Mouse (Mus musculus): Measurements from ENCODE around the gene Dclk2.

Dclk2 gene

GRCm38 (mm10) chr3:86894491-86894890, 26.2 kb downstream of the Dclk2 start:
- in situ Hi-C loops (cut with MboI, MseI): no loop called here

- in situ Hi-C loops (cut with MboI, MseI): no loop called here
Measured at GRCm38 (mm10) chr3:86887512-86887911, 33.1 kb downstream of the Dclk2 start.

DNA sequence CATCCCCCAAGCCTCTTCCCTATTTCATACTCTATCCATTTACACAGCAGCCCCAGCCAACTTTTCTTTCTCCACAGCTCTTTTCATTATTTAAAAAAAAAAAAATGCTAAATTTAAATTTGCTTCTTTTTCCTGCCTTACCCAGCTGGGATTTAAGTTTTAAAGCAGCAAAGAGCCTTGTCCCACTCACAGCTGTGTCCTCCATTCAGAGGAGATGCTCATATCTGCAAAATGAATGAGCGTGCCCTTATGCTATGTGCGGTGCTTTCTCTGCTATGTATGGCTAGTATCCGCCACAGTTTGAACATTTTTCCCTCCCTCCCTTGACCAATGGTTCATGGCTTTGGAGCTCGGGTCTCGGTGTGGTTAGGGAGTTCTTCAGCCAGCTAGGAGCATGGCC, 35.5 kb downstream of the Dclk2 start:
- in situ Hi-C loops (cut with MboI, MseI): no loop called here

DNA sequence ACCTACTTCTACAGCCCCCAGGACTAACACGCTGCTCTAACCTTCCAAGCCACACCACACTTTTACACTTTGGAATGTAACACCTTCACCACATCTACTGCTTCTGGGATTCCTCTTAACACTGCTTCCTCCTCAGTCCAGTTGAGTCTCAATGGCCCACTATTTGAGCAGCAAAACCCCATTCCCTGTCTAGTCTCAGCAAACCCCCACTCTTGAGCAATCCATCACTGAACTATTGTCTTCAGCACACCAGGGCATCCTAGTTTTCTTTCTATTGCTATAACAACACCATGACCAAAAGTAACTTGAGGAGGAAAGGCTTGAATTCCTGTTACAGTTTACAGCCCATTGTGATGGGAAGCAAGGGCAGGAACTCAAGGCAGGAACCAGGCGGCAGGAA, 36.2 kb downstream of the Dclk2 start:
- in situ Hi-C loops (cut with MboI, MseI): no loop called here

DNA sequence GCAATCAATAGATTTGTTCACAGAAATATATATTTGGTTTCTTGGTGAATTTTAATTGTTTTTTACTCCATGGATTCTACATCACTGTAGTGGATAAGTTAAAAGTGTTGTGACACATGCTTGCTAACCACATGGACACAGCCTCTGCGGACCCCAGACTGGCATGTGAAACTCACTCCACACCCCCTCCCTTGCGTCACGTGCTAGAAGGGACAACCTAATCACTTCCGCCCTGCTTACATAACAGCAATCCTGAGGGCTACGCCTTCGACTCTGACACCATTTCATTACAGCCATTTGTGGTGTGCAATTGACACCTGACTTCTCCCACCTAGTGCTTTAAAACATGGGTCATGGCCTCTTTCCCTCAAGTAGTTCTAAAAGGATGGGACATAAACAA, 36.7 kb downstream of the Dclk2 start:
- in situ Hi-C loops (cut with MboI, MseI): no loop called here

DNA sequence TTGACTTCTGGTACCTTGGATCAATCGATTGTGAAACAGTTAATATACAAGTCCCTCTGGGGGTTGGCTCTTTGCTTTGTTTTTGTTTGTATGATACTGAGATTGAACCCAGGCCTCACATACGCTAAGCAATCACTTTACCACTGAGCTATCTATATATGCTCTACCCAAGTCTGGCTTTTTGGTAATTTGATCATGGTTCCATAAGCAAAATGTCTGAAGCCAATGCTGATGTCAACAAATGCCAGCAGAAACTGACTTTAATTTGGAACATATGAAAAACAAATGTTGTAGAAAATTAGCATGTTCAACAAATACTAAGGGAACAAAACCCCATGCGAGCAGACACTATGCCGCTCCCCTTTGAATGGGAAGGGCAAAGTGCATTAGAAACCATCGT, 44.7 kb downstream of the Dclk2 start:
- in situ Hi-C loops (cut with MboI, MseI): no loop called here

DNA sequence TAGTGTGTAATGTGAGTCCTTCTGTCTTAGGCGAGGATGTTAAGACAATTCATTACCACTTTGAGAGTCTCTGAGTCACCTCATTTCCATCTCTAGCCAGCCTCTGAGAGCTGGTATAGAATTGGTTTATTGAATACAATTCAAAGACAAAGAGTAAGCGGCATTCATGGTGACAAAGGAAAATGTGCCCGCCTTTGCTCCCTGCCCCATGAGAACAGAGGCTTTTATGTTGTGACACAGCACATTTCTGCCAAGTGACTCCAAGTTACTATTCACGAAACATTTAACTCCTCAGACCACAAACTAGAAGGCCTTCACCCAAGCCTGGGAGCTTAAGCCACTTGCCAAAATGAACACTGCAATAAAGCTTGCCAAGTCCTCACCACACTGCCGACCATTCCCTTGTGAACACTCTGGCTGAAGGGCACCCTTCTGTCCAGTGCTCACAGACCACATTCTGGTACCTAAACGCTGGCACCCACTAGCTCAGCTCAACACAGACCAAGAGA, 47.5 kb downstream of the Dclk2 start:
- in situ Hi-C loops (cut with MboI, MseI): no loop called here

- in situ Hi-C loops (cut with MboI, MseI): no loop called here
Measured at GRCm38 (mm10) chr3:86870952-86871351, 49.7 kb downstream of the Dclk2 start.

GRCm38 (mm10) chr3:86870411-86870810, 50.2 kb downstream of the Dclk2 start:
- in situ Hi-C loops (cut with MboI, MseI): no loop called here

DNA sequence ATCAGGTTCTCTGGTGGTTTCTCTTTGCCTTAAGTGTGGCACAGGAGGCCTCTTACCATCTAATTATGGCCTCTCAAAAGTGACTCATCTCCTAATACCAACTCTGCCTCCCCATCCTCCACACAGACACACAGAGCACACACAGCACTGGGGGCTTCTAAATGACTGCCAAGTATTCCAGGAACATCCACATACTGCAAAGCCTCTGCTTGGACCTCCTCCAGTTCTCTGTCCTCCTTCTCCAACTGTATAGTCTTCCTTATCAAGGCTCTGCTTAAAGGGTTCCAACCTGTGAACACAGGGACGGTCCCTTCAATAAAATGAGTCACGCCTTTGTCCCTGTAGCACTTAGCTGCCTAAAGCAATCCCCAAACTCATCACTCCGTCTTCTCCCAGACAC, 51.9 kb downstream of the Dclk2 start:
- in situ Hi-C loops (cut with MboI, MseI): no loop called here

DNA sequence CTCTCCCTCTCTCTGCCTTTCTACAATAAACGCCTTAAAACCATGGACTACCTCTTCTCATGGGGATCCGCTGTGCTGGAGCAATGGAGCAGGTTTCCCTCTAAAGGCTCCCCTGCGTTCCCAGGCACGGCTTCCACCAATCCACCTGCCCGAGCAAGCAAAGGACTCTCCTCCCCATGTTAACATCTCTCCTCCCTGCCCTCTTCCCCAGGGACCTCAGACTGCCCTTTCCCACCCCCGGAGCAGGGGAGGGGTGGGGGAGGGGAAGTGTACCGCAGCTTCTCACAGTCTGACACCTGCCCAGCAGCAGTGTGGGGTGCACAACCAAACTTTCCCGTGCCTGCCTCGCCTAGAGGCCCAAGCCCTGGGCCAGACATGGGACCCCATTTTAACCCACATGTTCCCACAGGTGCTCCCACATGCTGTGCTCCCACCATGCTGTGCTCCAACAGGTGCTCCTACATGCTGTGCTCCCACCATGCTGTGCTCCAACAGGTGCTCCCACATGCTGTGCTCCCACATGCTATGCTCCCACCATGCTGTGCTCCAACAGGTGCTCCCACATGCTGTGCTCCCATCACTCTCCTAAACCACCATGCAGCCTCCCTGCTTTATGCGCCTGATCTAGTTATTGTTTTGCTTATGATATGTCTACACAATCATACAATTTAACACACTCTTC, 57.2 kb downstream of the Dclk2 start:
- in situ Hi-C loops (cut with MboI, MseI): no loop called here

DNA sequence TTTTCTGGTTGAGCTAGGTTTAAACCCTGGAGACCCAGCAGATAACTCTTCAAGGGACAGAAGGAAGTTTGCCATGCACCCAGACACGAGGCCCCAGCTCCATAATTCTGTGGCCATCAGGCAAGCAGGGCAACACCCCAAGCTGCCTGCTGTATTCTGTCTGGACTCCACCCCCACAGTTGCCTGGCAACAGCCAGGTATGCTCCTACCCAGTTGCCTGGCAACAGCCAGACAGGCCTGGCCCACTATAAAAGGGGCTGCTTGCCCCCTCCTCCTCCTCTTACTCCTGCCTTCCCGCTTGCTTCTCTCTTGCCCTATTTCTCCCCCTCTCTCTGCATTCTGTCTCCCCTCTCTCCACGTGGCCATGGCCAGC, 57.7 kb downstream of the Dclk2 start:
- in situ Hi-C loops (cut with MboI, MseI): no loop called here

GRCm38 (mm10) chr3:86862245-86862938, 58.3 kb downstream of the Dclk2 start:
- in situ Hi-C loops (cut with MboI, MseI): no loop called here

DNA sequence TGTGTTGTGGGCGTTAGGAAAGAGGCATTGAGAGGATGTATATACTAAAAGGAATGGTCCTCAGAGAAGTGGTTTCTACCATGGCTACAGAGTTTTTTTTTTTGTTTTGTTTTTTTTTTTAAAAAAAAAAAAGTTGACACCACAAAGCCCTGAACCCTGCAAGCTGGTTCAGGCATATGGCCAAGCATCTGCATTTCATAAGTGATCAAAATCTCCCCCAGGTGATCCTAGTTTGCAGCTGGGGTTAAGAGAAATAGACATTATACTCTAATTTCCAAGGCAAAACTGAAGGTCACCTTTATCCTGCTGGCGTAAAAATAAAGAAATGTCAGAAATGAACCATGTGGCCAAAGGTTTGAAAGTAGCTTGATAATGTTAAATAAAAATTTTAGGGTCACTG, 60.9 kb downstream of the Dclk2 start:
- in situ Hi-C loops (cut with MboI, MseI): loop anchor here (10.0 kb wide), 1 partner anchor 1155 kb away; no protein-coding TSS in a partner anchor

DNA sequence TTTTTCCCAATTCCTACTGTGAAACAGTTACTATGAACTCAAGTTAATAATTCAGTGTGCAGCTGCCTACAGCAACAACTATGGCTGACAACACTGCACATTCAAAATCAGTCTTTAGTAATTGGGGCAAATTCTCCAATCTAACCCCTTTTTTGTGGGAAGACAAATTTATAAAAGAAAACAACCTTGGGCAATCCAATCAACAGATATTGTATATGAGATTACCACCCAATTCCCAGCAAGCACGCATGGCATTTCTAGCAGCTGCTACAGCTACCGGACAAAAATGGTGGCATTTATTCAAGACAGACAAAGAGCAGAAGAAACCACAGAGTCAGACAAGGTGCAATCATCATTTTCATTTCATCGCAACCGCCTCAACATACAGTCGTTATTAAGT, 62.0 kb downstream of the Dclk2 start:
- in situ Hi-C loops (cut with MboI, MseI): loop anchor here (10.0 kb wide), 1 partner anchor 1154 kb away; no protein-coding TSS in a partner anchor

DNA sequence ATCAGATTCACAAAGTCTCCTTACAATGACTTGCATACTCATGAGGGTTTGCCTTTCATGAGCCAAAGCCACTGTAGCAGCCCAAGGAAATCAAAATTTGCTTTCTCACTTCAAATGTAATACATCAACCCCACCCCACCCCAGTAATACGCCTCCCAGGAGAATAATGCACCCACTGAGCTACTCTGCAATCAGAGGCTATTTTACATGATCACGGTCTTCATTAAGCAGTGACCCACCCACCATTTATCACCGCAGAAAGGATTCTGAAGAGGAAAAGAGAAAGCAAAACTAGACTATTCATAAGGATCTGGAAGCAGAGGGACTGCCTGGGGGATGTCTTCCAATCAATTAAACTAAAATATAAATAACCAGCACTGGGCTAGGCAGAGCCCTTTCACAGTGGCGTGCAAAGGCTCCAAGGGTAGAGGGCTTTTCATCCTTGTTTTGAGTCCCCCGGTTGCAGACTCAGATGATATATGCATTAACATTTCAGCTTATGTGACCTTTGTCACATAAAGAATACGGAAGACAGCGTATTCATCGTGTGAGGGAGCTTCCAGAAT, 62.7 kb downstream of the Dclk2 start:
- in situ Hi-C loops (cut with MboI, MseI): loop anchor here (10.0 kb wide), 1 partner anchor 1153 kb away; no protein-coding TSS in a partner anchor

DNA sequence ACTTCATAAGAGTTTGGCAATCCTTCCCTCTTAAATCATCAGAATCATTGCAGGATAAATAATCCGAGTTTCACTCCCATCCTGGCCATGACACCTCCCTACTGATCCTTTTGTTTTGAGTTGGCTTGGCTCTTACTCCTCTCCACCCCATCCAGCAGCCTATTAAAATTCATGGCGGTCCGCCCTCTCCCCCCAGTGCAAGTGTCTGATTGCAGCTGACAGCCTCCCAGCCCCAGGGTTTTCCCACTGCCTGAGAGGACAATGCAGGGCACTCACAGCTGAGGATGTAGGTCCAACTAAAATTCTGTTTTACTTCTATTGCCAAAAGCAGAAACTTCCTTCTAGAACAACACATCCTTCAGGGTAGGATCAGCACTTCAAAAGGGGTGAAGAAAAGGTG, 67.8 kb downstream of the Dclk2 start:
- in situ Hi-C loops (cut with MboI, MseI): loop anchor here (10.0 kb wide), 1 partner anchor 1148 kb away; no protein-coding TSS in a partner anchor

GRCm38 (mm10) chr3:86851131-86851530, 69.5 kb downstream of the Dclk2 start:
- in situ Hi-C loops (cut with MboI, MseI): loop anchor here (10.0 kb wide), 1 partner anchor 1146 kb away; no protein-coding TSS in a partner anchor

GRCm38 (mm10) chr3:86850394-86851030, 70.1 kb downstream of the Dclk2 start:
- in situ Hi-C loops (cut with MboI, MseI): loop anchor here (10.0 kb wide), 1 partner anchor 1146 kb away; no protein-coding TSS in a partner anchor

DNA sequence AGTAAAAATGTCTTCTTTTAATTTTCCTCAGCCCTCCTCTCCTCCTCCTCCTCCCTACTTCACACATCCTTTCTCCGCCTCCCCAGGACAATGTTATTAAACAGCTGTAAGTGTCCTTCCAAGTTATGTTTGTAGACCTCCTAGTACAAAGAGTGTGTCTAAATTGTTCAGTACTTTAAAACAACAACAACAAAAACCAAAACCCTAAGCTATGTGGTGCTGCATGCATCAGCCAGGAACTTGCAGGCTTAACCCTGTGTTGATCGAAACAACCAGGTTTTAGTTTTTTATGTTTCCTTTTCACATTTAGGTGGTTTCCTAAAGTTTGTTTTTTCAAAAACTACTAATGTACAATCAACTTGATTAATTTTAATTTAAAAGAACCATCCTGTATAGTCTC, 71.3 kb downstream of the Dclk2 start:
- in situ Hi-C loops (cut with MboI, MseI): loop anchor here (25.0 kb wide), 1 partner anchor 688 kb away; the partner anchor contains the start of gene Etv3

DNA sequence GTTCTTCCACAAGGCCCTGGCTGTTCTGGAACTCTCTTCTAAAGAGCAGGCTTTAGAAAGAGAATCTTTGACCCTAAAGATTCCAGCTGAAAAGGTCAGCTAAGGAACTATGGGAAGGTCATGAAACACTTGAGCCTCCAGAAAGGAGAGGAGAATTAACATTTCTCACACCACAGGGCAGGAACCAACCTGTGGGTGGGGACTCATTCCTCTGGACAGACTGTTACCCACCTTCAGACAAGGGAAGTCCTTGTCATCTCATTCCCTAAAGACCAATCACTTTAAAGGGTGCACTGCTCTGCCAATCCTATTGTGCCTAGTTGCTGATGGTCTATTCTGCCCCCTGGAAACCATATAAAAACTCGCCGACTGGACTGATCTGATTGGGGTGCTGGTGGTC, 73.1 kb downstream of the Dclk2 start:
- in situ Hi-C loops (cut with MboI, MseI): loop anchor here (25.0 kb wide), 1 partner anchor 690 kb away; the partner anchor contains the start of gene Etv3

DNA sequence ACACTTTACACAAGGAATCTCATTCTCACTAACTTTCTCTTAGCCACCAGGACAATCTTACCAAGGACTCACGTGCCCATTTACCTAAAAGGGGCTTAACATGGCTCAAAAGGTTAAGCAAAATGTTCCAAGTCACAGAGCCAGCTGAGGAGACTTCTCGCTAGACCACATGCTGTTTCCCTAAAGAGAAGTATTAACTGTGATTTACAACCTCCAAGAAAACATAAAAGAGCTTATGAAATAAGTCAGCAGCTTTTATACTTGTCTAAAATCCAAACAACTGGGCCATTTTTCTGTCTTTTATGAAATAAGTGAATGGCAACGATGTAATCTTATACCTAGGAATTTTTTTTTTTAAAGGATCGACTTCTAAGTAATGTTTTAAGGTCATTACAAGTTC, 74.6 kb downstream of the Dclk2 start:
- in situ Hi-C loops (cut with MboI, MseI): loop anchor here (25.0 kb wide), 1 partner anchor 691 kb away; the partner anchor contains the start of gene Etv3

Measured in regulatory T cell (primary cell).